Mouse (Mus musculus): ENCODE data around the gene Copa. TPM values are rescaled to one million over a fixed set of nuclear protein-coding genes. Genes with fewer than 3 reads are reported as not detected.

Copa gene
- polyA plus RNA-seq, 1 experiment from 2014 or later = 188 TPM

- H3K36me3 ChIP-seq (ENCODE audit: control insufficient read depth, insufficient read depth, low read length) = no peaks in the 10 kb centered on the region
- H3K4me1 ChIP-seq (ENCODE audit: control insufficient read depth, insufficient read depth, low read length) = peaks cover 53% of the 10 kb centered on the region
- no peaks in the 10 kb centered on the region for H3K9me3 ChIP-seq (ENCODE audit: control insufficient read depth, low read length)
- H3K9ac ChIP-seq (replicated peaks; ENCODE audit: low read length) = peak within 1 kb of the TSS; percentile 40; the same call in 1 of the 2 replicates
- 7% methylated on average over 2 of the region's 2 CpGs for WGBS
- no peaks in the 10 kb centered on the region for H3K27me3 ChIP-seq (ENCODE audit: control insufficient read depth, insufficient read depth, low read length)
- peak within 1 kb of the TSS; percentile 74 for H3K27ac ChIP-seq (replicated peaks; ENCODE audit: low read depth, low read length)
- peak within 1 kb of the TSS; percentile 80 for H3K4me2 ChIP-seq (ENCODE audit: low read length)
- peak; percentile 80 for DNase-seq
- peak; percentile 80 for ATAC-seq (ENCODE audit: low FRiP score, low TSS enrichment)
- peak within 1 kb of the TSS; percentile 30 for H3K4me3 ChIP-seq (replicated peaks; ENCODE audit: low read depth, low read length)
These were observed 24.8 kb upstream of the Copa start, which contains the start of gene Nhlh1 for GRCm38 (mm10) chr1:172057491-172057921. TSS of gene Nhlh1 (minus strand) at chr1:172057573.

DNA sequence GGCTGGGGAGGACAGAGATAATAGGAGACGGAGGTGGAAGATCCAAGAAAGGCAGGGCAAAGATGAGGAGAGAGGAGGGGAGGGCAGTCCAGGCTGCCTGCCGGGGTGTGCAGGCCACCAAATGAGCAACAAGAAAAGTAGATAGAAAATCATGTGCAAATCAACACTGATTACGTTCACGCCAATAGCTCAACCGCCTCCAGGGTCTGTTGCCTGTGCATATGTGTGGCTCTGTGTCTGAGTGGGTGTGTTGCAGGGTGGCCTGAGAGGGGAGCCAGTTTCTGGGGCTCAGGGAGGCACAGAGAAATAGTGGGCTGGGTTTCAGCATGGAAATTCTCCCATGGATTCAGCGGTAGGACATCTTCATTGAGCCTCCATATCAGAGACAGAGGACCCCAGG, 24.0 kb upstream of the Copa start:
- H3K9ac ChIP-seq (replicated peaks; ENCODE audit: low read length) = no peak overlapping the region
- no peaks in the 10 kb centered on the region for H3K27me3 ChIP-seq (ENCODE audit: control insufficient read depth, insufficient read depth, low read length)
- 22% methylated on average over 6 of the region's 6 CpGs for WGBS
- H3K9me3 ChIP-seq (ENCODE audit: control insufficient read depth, low read length) = no peaks in the 10 kb centered on the region
- H3K4me1 ChIP-seq (ENCODE audit: control insufficient read depth, insufficient read depth, low read length) = peaks cover 47% of the 10 kb centered on the region
- peak overlapping the region; percentile 74 for H3K27ac ChIP-seq (replicated peaks; ENCODE audit: low read depth, low read length)
- no peak overlapping the region for H3K4me3 ChIP-seq (replicated peaks; ENCODE audit: low read depth, low read length)
- peak overlapping the region; percentile 80; the same call in 1 of the 2 replicates for H3K4me2 ChIP-seq (ENCODE audit: low read length)
- no peaks in the 10 kb centered on the region for H3K36me3 ChIP-seq (ENCODE audit: control insufficient read depth, insufficient read depth, low read length)
- no peak for ATAC-seq (ENCODE audit: low FRiP score, low TSS enrichment)
- no peak for DNase-seq

DNA sequence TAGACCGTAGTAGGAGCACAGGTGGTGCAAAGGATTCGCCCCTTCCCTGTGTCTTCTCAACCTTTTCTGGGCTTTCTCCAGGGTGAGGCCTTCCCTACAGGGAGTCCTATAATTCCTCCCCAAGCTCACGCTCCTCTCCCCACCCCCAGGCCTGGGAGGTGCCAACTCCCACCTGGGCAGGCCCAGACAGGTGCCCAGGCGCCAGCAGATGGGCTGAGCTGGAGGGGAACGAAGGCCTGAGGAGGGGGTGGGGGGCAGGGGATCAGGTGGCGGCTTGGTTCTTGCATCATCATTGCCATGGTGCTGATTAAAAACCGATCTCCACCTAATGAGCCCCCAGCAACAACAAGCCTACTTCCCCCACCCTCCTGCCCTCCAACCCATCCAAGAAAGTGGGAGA, 23.5 kb upstream of the Copa start:
- no peak for ATAC-seq (ENCODE audit: low FRiP score, low TSS enrichment)
- WGBS = 39% methylated on average over 7 of the region's 7 CpGs
- Histone ChIP-seq H3K4me2 (ENCODE audit: low read length) (no peak overlapping the region), H3K4me1 (ENCODE audit: control insufficient read depth, insufficient read depth, low read length) (peaks cover 41% of the 10 kb centered on the region), H3K9me3 (ENCODE audit: control insufficient read depth, low read length) (no peaks in the 10 kb centered on the region), H3K27ac (replicated peaks; ENCODE audit: low read depth, low read length) (peak overlapping the region; percentile 74), H3K36me3 (ENCODE audit: control insufficient read depth, insufficient read depth, low read length) (no peaks in the 10 kb centered on the region), H3K27me3 (ENCODE audit: control insufficient read depth, insufficient read depth, low read length) (no peaks in the 10 kb centered on the region), H3K9ac (replicated peaks; ENCODE audit: low read length) (no peak overlapping the region), H3K4me3 (replicated peaks; ENCODE audit: low read depth, low read length) (no peak overlapping the region)
- no peak for DNase-seq

GRCm38 (mm10) chr1:172060659-172061058, 21.7 kb upstream of the Copa start:
- 29% methylated on average over 4 of the region's 4 CpGs for WGBS
- Histone ChIP-seq H3K4me2 (ENCODE audit: low read length) (no peak overlapping the region), H3K9me3 (ENCODE audit: control insufficient read depth, low read length) (no peaks in the 10 kb centered on the region), H3K4me1 (ENCODE audit: control insufficient read depth, insufficient read depth, low read length) (peaks cover 36% of the 10 kb centered on the region; the same call in 1 of the 2 replicates), H3K27me3 (ENCODE audit: control insufficient read depth, insufficient read depth, low read length) (no peaks in the 10 kb centered on the region), H3K4me3 (replicated peaks; ENCODE audit: low read depth, low read length) (no peak overlapping the region), H3K9ac (replicated peaks; ENCODE audit: low read length) (no peak overlapping the region), H3K27ac (replicated peaks; ENCODE audit: low read depth, low read length) (peak overlapping the region; percentile 77), H3K36me3 (ENCODE audit: control insufficient read depth, insufficient read depth, low read length) (peaks cover 17% of the 10 kb centered on the region)
- peak; percentile 36; the same call in 1 of the 2 replicates for ATAC-seq (ENCODE audit: low FRiP score, low TSS enrichment)
- DNase-seq = peak; percentile 55

DNA sequence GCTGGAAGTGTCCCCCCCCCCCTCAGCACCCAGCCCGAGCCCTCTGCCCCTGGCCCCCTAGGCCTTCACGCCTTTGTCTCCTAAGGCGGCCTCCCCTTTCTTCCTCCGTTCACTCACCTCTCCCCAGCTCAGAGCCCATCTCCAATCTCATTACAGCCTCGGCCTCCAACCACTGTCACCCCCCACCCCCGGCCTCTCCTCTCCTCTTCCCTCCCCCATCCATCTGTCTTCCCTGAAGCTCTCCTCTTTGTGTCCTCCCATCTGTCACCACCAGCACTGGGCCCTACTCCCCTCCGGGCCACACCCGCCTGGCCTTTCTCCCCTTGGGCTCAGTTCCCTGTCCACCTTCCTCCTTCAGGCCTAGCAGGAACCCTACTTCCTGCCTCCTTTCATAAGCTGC, 21.1 kb upstream of the Copa start:
- H3K9ac ChIP-seq (replicated peaks; ENCODE audit: low read length) = no peak overlapping the region
- no peak overlapping the region for H3K4me3 ChIP-seq (replicated peaks; ENCODE audit: low read depth, low read length)
- ATAC-seq (ENCODE audit: low FRiP score, low TSS enrichment) (peak; percentile 38; the same call in 1 of the 2 replicates), DNase-seq (no peak)
- H3K27ac ChIP-seq (replicated peaks; ENCODE audit: low read depth, low read length) = peak overlapping the region; percentile 77
- no peaks in the 10 kb centered on the region for H3K27me3 ChIP-seq (ENCODE audit: control insufficient read depth, insufficient read depth, low read length)
- 18% methylated on average over 8 of the region's 8 CpGs for WGBS
- no peaks in the 10 kb centered on the region for H3K9me3 ChIP-seq (ENCODE audit: control insufficient read depth, low read length)
- peaks cover 23% of the 10 kb centered on the region for H3K36me3 ChIP-seq (ENCODE audit: control insufficient read depth, insufficient read depth, low read length)
- H3K4me2 ChIP-seq (ENCODE audit: low read length) = no peak overlapping the region
- peaks cover 36% of the 10 kb centered on the region; the same call in 1 of the 2 replicates for H3K4me1 ChIP-seq (ENCODE audit: control insufficient read depth, insufficient read depth, low read length)

DNA sequence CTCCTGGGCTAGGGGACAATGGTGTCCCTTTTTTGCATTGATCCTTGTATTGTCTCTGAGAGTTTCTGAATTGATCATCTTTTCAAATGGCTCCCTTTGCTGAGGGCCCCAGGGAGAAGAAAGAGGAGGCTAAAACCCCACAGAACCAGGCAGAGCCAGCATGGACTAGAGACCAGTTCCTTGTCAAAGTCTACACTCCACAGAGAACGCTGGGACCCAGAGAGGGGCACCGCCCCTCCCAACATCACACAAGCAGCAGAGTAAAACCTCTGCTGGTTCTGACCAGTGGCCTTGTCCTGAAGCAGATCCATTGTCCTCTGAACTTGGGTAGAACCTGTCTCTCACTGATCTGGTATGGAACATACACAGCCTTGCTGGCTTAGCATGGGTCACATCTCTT, 20.2 kb upstream of the Copa start:
- Histone ChIP-seq H3K27ac (replicated peaks; ENCODE audit: low read depth, low read length) (no peak overlapping the region), H3K36me3 (ENCODE audit: control insufficient read depth, insufficient read depth, low read length) (peaks cover 31% of the 10 kb centered on the region)

GRCm38 (mm10) chr1:172063291-172064023, 18.9 kb upstream of the Copa start:
- WGBS = 69% methylated on average over 4 of the region's 4 CpGs
- no peak overlapping the region for H3K9ac ChIP-seq (replicated peaks; ENCODE audit: low read length)
- no peak for ATAC-seq (ENCODE audit: low FRiP score, low TSS enrichment)

More for the DNA sequence above, 20.2 kb upstream of the Copa start:
- no peak for ATAC-seq (ENCODE audit: low FRiP score, low TSS enrichment)
- H3K4me3 ChIP-seq (replicated peaks; ENCODE audit: low read depth, low read length) = no peak overlapping the region
- H3K9me3 ChIP-seq (ENCODE audit: control insufficient read depth, low read length) = no peaks in the 10 kb centered on the region
- peaks cover 34% of the 10 kb centered on the region; the same call in 1 of the 2 replicates for H3K4me1 ChIP-seq (ENCODE audit: control insufficient read depth, insufficient read depth, low read length)
- no peaks in the 10 kb centered on the region for H3K27me3 ChIP-seq (ENCODE audit: control insufficient read depth, insufficient read depth, low read length)
- no peak overlapping the region for H3K9ac ChIP-seq (replicated peaks; ENCODE audit: low read length)
- 83% methylated on average over 2 of the region's 2 CpGs for WGBS
- H3K4me2 ChIP-seq (ENCODE audit: low read length) = no peak overlapping the region
- no peak for DNase-seq

GRCm38 (mm10) chr1:172064613-172065141, 17.7 kb upstream of the Copa start:
- Histone ChIP-seq H3K9me3 (ENCODE audit: control insufficient read depth, low read length) (no peaks in the 10 kb centered on the region), H3K4me3 (replicated peaks; ENCODE audit: low read depth, low read length) (no peak overlapping the region), H3K36me3 (ENCODE audit: control insufficient read depth, insufficient read depth, low read length) (peaks cover 57% of the 10 kb centered on the region), H3K4me1 (ENCODE audit: control insufficient read depth, insufficient read depth, low read length) (0 out of 2 replicates have a peak, but pooled peaks cover 13% of the 10 kb centered on the region), H3K27me3 (ENCODE audit: control insufficient read depth, insufficient read depth, low read length) (no peaks in the 10 kb centered on the region), H3K27ac (replicated peaks; ENCODE audit: low read depth, low read length) (peak overlapping the region; percentile 55), H3K9ac (replicated peaks; ENCODE audit: low read length) (no peak overlapping the region), H3K4me2 (ENCODE audit: low read length) (no peak overlapping the region)
- peak; percentile 50 for DNase-seq
- ATAC-seq (ENCODE audit: low FRiP score, low TSS enrichment) = peak; percentile 53
- 48% methylated on average over 13 of the region's 13 CpGs for WGBS

More at GRCm38 (mm10) chr1:172063291-172064023, 18.9 kb upstream of the Copa start:
- no peak overlapping the region for H3K27ac ChIP-seq (replicated peaks; ENCODE audit: low read depth, low read length)
- H3K27me3 ChIP-seq (ENCODE audit: control insufficient read depth, insufficient read depth, low read length) = no peaks in the 10 kb centered on the region
- peaks cover 45% of the 10 kb centered on the region for H3K36me3 ChIP-seq (ENCODE audit: control insufficient read depth, insufficient read depth, low read length)
- no peaks in the 10 kb centered on the region for H3K9me3 ChIP-seq (ENCODE audit: control insufficient read depth, low read length)
- peaks cover 20% of the 10 kb centered on the region; the same call in 1 of the 2 replicates for H3K4me1 ChIP-seq (ENCODE audit: control insufficient read depth, insufficient read depth, low read length)
- no peak overlapping the region for H3K4me3 ChIP-seq (replicated peaks; ENCODE audit: low read depth, low read length)
- no peak for DNase-seq
- H3K4me2 ChIP-seq (ENCODE audit: low read length) = no peak overlapping the region

All from midbrain, embryonic 14.5 days (tissue).